Mouse (Mus musculus) neural tube, embryonic 13.5 days (tissue): ENCODE results near the gene Gcm1. TPM values are rescaled to one million over a fixed set of nuclear protein-coding genes. Genes with fewer than 3 reads are reported as not detected.

Experiments
- ATAC-seq: fragments of 200-750 bp; cut with Nextera tagmentation; 2 replicates; pipeline ENCODE4 v1.8.0; 2017; ENCODE audit warnings: low read depth, mild to moderate bottlenecking, moderate TSS enrichment, moderate library complexity
- H3K27ac ChIP-seq: fragments of 300-500 bp; sonication (generic); replicated peaks from 2 replicates; pipeline ENCODE4 v1.5.1; 2015; ENCODE audit warnings: moderate library complexity, mild to moderate bottlenecking, inconsistent platforms
- H3K27me3 ChIP-seq: fragments of 300-500 bp; sonication (generic); 2 replicates; pipeline ENCODE4 v1.6.1; 2015; ENCODE audit warnings: mild to moderate bottlenecking, inconsistent platforms
- H3K36me3 ChIP-seq: fragments of 300-500 bp; sonication (generic); 2 replicates; pipeline ENCODE4 v1.6.1; 2015; ENCODE audit warnings: mild to moderate bottlenecking, inconsistent platforms
- H3K4me1 ChIP-seq: fragments of 300-500 bp; sonication (generic); replicated peaks from 2 replicates; pipeline ENCODE4 v1.6.1; 2015; ENCODE audit warnings: inconsistent platforms
- H3K4me2 ChIP-seq: fragments of 300-500 bp; sonication (generic); 2 replicates; pipeline ENCODE4 v1.6.1; 2015; ENCODE audit warnings: inconsistent platforms, mild to moderate bottlenecking, moderate library complexity
- H3K4me3 ChIP-seq: fragments of 300-500 bp; sonication (generic); 2 replicates; pipeline ENCODE4 v1.5.1; 2015; ENCODE audit warnings: mild to moderate bottlenecking, inconsistent platforms
- H3K9ac ChIP-seq: fragments of 300-500 bp; sonication (generic); 2 replicates; pipeline ENCODE4 v1.6.1; 2015; ENCODE audit warnings: moderate library complexity, mild to moderate bottlenecking, inconsistent platforms
- H3K9me3 ChIP-seq: fragments of 300-500 bp; sonication (generic); 2 replicates; pipeline ENCODE4 v1.6.1; 2016; ENCODE audit warnings: inconsistent platforms
- WGBS: fragments of 180-500 bp; shearing (Covaris S2); methylation state at CpG from one replicate; pipeline ENCODE4 v1.1.7; 2015; 5-methylcytosine and 5-hydroxymethylcytosine counted together
- polyA plus RNA-seq: library from polyadenylated mRNA; unstranded; fragments of >200 nt; fragmentation: Nextera tagmentation; extraction: Ambion mirVana; gene quantifications from 2 replicates; pipeline ENCODE4 v1.2.1, GENCODE M21; 2015

The Gcm1 gene
- polyA plus RNA-seq: not detected in 2 replicates

- WGBS: 58% methylated on average over 3 of the region's 3 CpGs
- H3K36me3 ChIP-seq: no peaks in the 10 kb centered on the region
- H3K4me1 ChIP-seq: no peaks in the 10 kb centered on the region
- no peak within 1 kb of the TSS for H3K4me2 ChIP-seq
- no peak within 1 kb of the TSS for H3K4me3 ChIP-seq
- ATAC-seq: no peak
- no peaks in the 10 kb centered on the region for H3K9me3 ChIP-seq
- no peak within 1 kb of the TSS for H3K27ac ChIP-seq
- no peaks in the 10 kb centered on the region for H3K27me3 ChIP-seq
- no peak within 1 kb of the TSS for H3K9ac ChIP-seq
Observed at GRCm38 (mm10) chr9:78051677-78052076, at the start of gene Gcm1. TSS of gene Gcm1 (plus strand) at chr9:78051924.

DNA sequence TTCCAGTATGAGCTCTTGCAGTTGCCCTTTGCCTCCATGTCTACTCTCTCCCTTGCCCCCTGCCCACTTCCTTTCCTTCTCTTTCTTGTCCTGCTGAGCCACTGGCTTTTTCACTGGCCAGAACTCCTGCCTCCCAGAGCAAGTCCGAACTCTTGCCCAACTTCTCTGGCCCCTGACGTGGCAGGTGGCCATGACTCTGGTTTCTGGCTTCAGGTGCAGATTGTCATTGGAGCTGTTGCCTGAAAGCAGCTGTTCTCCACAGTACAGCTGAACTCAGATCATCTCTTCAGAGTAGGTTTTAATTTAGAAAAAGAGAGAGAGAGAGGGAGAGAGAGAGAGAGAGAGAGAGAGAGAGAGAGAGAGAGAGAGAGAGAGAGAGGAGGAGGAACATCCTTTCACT, 48.4 kb upstream of the Gcm1 start:
- no peaks in the 10 kb centered on the region for H3K27me3 ChIP-seq
- H3K36me3 ChIP-seq: no peaks in the 10 kb centered on the region
- no peak overlapping the region for H3K4me3 ChIP-seq
- H3K27ac ChIP-seq: no peak overlapping the region
- ATAC-seq: no peak
- H3K4me2 ChIP-seq: no peak overlapping the region
- 79% methylated on average over 2 of the region's 2 CpGs for WGBS
- H3K9me3 ChIP-seq: no peaks in the 10 kb centered on the region
- no peaks in the 10 kb centered on the region; the same call in 1 of the 2 replicates for H3K4me1 ChIP-seq
- no peak overlapping the region for H3K9ac ChIP-seq

GRCm38 (mm10) chr9:78005481-78005880, 46.2 kb upstream of the Gcm1 start:
- no peak overlapping the region for H3K9ac ChIP-seq
- no peak overlapping the region for H3K4me2 ChIP-seq
- no peaks in the 10 kb centered on the region for H3K36me3 ChIP-seq
- H3K9me3 ChIP-seq: no peaks in the 10 kb centered on the region
- ATAC-seq: no peak
- no peaks in the 10 kb centered on the region; the same call in 1 of the 2 replicates for H3K4me1 ChIP-seq
- no peaks in the 10 kb centered on the region for H3K27me3 ChIP-seq
- no peak overlapping the region for H3K27ac ChIP-seq
- H3K4me3 ChIP-seq: no peak overlapping the region
- WGBS: 64% methylated on average over 3 of the region's 3 CpGs

GRCm38 (mm10) chr9:78006209-78007001, 45.3 kb upstream of the Gcm1 start:
- Histone ChIP-seq H3K27me3 (no peaks in the 10 kb centered on the region), H3K9ac (no peak overlapping the region), H3K4me2 (no peak overlapping the region), H3K4me3 (no peak overlapping the region), H3K36me3 (no peaks in the 10 kb centered on the region), H3K27ac (no peak overlapping the region), H3K9me3 (no peaks in the 10 kb centered on the region), H3K4me1 (no peaks in the 10 kb centered on the region; the same call in 1 of the 2 replicates)
- peak; percentile 87 for ATAC-seq
- 60% methylated on average over 19 of the region's 19 CpGs for WGBS

DNA sequence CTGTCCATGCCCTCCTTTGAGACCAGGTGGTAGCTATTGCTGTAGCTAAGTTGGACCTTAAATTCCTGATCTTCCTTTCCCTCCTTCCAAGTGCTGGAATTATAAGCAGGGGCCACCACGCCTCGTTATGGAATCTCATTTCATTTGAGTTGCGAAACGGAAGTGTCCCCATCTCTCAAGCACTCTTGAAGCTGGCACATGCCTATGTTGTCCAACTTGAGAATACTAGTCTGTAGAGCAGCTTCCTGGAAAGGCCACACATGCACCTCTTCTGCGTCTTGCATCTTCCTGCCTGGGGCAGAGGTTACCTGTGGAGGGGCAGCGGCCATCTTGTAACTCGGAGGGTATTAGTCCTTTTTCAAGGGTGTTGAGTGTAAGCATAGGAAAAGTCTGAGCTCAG, 42.3 kb upstream of the Gcm1 start:
- Histone ChIP-seq H3K9me3 (no peaks in the 10 kb centered on the region), H3K27ac (no peak overlapping the region), H3K9ac (no peak overlapping the region), H3K36me3 (no peaks in the 10 kb centered on the region), H3K4me1 (no peaks in the 10 kb centered on the region; the same call in 1 of the 2 replicates), H3K4me3 (no peak overlapping the region), H3K4me2 (no peak overlapping the region), H3K27me3 (no peaks in the 10 kb centered on the region)
- 92% methylated on average over 7 of the region's 7 CpGs for WGBS
- ATAC-seq: no peak

GRCm38 (mm10) chr9:78010187-78010586, 41.5 kb upstream of the Gcm1 start:
- no peak overlapping the region for H3K9ac ChIP-seq
- no peak overlapping the region for H3K4me2 ChIP-seq
- H3K36me3 ChIP-seq: no peaks in the 10 kb centered on the region
- H3K9me3 ChIP-seq: no peaks in the 10 kb centered on the region
- H3K27ac ChIP-seq: no peak overlapping the region
- no peak overlapping the region for H3K4me3 ChIP-seq
- 78% methylated on average over 5 of the region's 5 CpGs for WGBS
- H3K4me1 ChIP-seq: no peaks in the 10 kb centered on the region; the same call in 1 of the 2 replicates
- no peak for ATAC-seq
- no peaks in the 10 kb centered on the region for H3K27me3 ChIP-seq

DNA sequence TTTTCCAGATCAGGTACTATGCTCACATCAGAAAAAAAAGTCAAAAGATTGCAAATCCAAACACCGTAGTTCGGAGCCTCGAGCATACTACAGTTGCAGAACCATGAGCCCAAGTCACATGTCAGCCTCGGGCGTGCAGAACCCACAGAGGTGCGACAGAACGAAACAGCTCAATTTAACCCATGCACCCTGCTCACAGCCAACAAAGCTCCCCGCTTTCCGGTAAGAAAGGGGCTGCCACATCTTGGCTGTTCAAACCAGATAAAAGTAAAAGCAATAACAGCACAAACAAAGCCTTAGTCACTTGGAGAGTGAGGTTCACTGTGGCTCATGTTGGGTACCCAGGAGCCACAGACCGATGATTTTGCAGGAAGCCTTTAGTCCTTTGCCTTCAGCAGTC, 41.0 kb upstream of the Gcm1 start:
- WGBS: 90% methylated on average over 10 of the region's 10 CpGs
- Histone ChIP-seq H3K27ac (no peak overlapping the region), H3K9ac (no peak overlapping the region), H3K4me1 (no peaks in the 10 kb centered on the region; the same call in 1 of the 2 replicates), H3K36me3 (no peaks in the 10 kb centered on the region), H3K4me2 (no peak overlapping the region), H3K9me3 (no peaks in the 10 kb centered on the region), H3K4me3 (no peak overlapping the region), H3K27me3 (no peaks in the 10 kb centered on the region)
- ATAC-seq: no peak

DNA sequence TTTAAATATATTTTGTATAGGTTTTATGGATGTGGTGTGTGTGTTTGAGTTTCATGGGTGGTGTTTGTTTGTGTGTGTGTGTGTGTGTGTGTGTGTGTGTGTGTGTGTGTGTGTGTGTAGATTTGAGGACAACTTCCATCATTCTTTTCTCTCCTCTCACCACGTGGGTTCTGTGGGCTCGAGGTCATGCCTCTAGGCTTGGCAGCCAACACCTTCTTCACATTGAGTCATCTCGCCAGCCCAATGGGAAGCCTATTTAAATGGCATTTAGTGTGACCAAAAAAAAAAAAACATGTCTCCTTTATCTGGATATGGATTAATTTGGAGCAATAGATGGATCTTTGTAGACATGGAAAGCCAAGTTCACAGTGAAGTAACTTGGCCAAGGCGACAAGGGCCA, 39.7 kb upstream of the Gcm1 start:
- no peak for ATAC-seq
- Histone ChIP-seq H3K27me3 (no peaks in the 10 kb centered on the region), H3K9me3 (no peaks in the 10 kb centered on the region), H3K27ac (no peak overlapping the region), H3K4me2 (no peak overlapping the region), H3K9ac (no peak overlapping the region), H3K4me3 (no peak overlapping the region), H3K36me3 (no peaks in the 10 kb centered on the region), H3K4me1 (no peaks in the 10 kb centered on the region)
- 81% methylated on average over 4 of the region's 4 CpGs for WGBS

DNA sequence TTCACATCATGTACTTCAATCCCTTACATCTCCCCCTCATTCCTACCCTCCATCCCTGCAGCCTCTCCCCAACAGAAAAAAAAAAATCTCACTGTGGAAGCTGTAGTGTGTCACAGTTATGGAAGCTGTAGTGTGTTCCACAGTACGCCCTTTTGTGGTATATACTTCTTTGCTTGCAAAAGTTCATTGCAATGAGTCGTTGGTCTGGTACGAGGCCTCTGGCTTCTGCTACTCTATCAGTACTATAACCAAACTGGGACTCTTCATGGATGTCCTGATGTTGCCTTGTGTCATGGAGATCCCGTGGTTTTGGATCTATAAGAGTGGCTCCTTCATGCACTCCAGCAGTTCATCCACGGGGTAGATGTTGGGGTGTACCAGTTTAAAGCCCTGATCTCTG, 39.0 kb upstream of the Gcm1 start:
- WGBS: 93% methylated on average over 5 of the region's 5 CpGs
- no peak for ATAC-seq

GRCm38 (mm10) chr9:78013813-78014212, 37.9 kb upstream of the Gcm1 start:
- Histone ChIP-seq H3K4me1 (no peaks in the 10 kb centered on the region), H3K9me3 (no peaks in the 10 kb centered on the region)
- ATAC-seq: no peak

More for the DNA sequence above, 39.0 kb upstream of the Gcm1 start:
- no peak overlapping the region for H3K27ac ChIP-seq
- H3K9ac ChIP-seq: no peak overlapping the region
- no peaks in the 10 kb centered on the region for H3K27me3 ChIP-seq
- no peaks in the 10 kb centered on the region for H3K4me1 ChIP-seq
- H3K36me3 ChIP-seq: no peaks in the 10 kb centered on the region
- H3K9me3 ChIP-seq: no peaks in the 10 kb centered on the region
- no peak overlapping the region for H3K4me3 ChIP-seq
- no peak overlapping the region for H3K4me2 ChIP-seq

DNA sequence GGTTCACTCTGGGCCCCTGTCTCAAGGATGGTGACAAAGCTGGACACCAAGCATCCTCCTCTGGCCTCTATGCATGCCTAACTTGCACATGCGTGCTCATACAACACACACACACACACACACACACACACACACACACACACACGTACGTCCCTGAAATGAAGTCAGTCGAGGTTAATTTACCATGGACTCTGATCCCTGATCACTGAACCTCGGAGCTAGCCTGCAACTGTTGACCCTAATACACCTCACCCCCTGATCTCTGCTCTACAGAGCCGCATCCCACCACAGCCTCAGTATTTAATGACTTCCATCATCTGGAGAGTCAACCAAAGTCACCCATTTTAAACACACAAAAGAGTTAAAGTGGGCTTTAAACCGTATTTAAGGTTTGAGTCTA, 35.9 kb upstream of the Gcm1 start:
- H3K9me3 ChIP-seq: no peaks in the 10 kb centered on the region
- H3K4me3 ChIP-seq: no peak overlapping the region
- H3K4me1 ChIP-seq: peaks cover under 1% of the 10 kb centered on the region; the same call in 1 of the 2 replicates
- no peaks in the 10 kb centered on the region for H3K27me3 ChIP-seq
- 86% methylated on average over 7 of the region's 7 CpGs for WGBS
- no peak overlapping the region for H3K4me2 ChIP-seq
- ATAC-seq: no peak
- no peak overlapping the region for H3K27ac ChIP-seq
- no peaks in the 10 kb centered on the region for H3K36me3 ChIP-seq
- no peak overlapping the region for H3K9ac ChIP-seq

More at GRCm38 (mm10) chr9:78013813-78014212, 37.9 kb upstream of the Gcm1 start:
- Histone ChIP-seq H3K27me3 (no peaks in the 10 kb centered on the region), H3K4me3 (no peak overlapping the region), H3K4me2 (no peak overlapping the region), H3K27ac (no peak overlapping the region), H3K36me3 (no peaks in the 10 kb centered on the region), H3K9ac (no peak overlapping the region)
- WGBS: 60% methylated on average over 1 of the region's 1 CpGs

- no peak overlapping the region for H3K4me3 ChIP-seq
- H3K9me3 ChIP-seq: no peaks in the 10 kb centered on the region
- no peak overlapping the region for H3K4me2 ChIP-seq
- H3K27me3 ChIP-seq: no peaks in the 10 kb centered on the region
- no peaks in the 10 kb centered on the region for H3K36me3 ChIP-seq
- ATAC-seq: no peak
- no peak overlapping the region for H3K27ac ChIP-seq
- 74% methylated on average over 15 of the region's 15 CpGs for WGBS
- H3K9ac ChIP-seq: no peak overlapping the region
- peaks cover 5% of the 10 kb centered on the region for H3K4me1 ChIP-seq
Observed at GRCm38 (mm10) chr9:78016288-78016687, 35.4 kb upstream of the Gcm1 start.

GRCm38 (mm10) chr9:78021256-78021655, 30.5 kb upstream of the Gcm1 start:
- Histone ChIP-seq H3K36me3 (no peaks in the 10 kb centered on the region), H3K4me2 (no peak overlapping the region), H3K27me3 (no peaks in the 10 kb centered on the region), H3K9me3 (no peaks in the 10 kb centered on the region), H3K4me3 (no peak overlapping the region), H3K4me1 (peaks cover 11% of the 10 kb centered on the region), H3K9ac (no peak overlapping the region), H3K27ac (no peak overlapping the region)
- peak; percentile 45; the same call in 1 of the 2 replicates for ATAC-seq
- WGBS: 13% methylated on average over 9 of the region's 9 CpGs
